Mouse (Mus musculus) gastrocnemius, postnatal 14 days (tissue): ENCODE measurements around the gene Mospd3. TPM values are rescaled to one million over a fixed set of nuclear protein-coding genes. Genes with fewer than 3 reads are reported as not detected.
"Not testable (repeated sequence)": the region's sequence is repeated elsewhere in the genome, so short reads cannot be mapped to it uniquely, and the experiment has no call there.

Source experiments
- DNase-seq: peaks from one replicate; pipeline ENCODE4 v3.0.0; 2021; ENCODE audit warnings: mixed read lengths
- intact Hi-C: fragments of 180-260 bp; cut with DNase I; formaldehyde crosslinking; loops from one replicate; pipeline ENCODE4 v1.15.1; 2025; ENCODE audit warnings: low total_unique reads
- total RNA-seq, 2 experiments: library from RNA; stranded (reverse); gene quantifications; 2 replicates each; pipeline ENCODE4 v1.2.3; 2021

The Mospd3 gene
- total RNA-seq, 2 experiments from 2014 or later = 15.3 to 18.1 TPM

GRCm38 (mm10) chr5:137628498-137629305 is 27.8 kb upstream of the Mospd3 start, which contains the start of the genes Fbxo24, Lrch4 and Gm20605:
Fbxo24 (minus strand) TSS chr5:137629002.
Lrch4 (plus strand) TSS chr5:137629121.
Gm20605 (plus strand) TSS chr5:137629175.
- intact Hi-C loops = no loop called here
- peak; percentile 99 for DNase-seq

GRCm38 (mm10) chr5:137627991-137628390 is 27.1 kb upstream of the Mospd3 start:
- intact Hi-C loops = no loop called here

GRCm38 (mm10) chr5:137623937-137624530 is 23.2 kb upstream of the Mospd3 start:
- DNase-seq = no peak

More at GRCm38 (mm10) chr5:137627991-137628390, 27.1 kb upstream of the Mospd3 start:
- no peak for DNase-seq

GRCm38 (mm10) chr5:137615347-137615746 is 14.5 kb upstream of the Mospd3 start:
- DNase-seq = no peak
- intact Hi-C loops = no loop called here

More at GRCm38 (mm10) chr5:137623937-137624530, 23.2 kb upstream of the Mospd3 start:
- intact Hi-C loops = loop anchor here (2.0 kb wide), 1 partner anchor 21 kb away; no protein-coding TSS in a partner anchor

GRCm38 (mm10) chr5:137614921-137615320 is 14.1 kb upstream of the Mospd3 start:
- intact Hi-C loops, DNase-seq: not testable (repeated sequence)

- intact Hi-C loops = no loop called here
- peak; percentile 58 for DNase-seq
These were observed 12.7 kb upstream of the Mospd3 start, which contains the start of gene Pcolce for GRCm38 (mm10) chr5:137613550-137613949. Pcolce (minus strand) TSS chr5:137613784.

GRCm38 (mm10) chr5:137613076-137613475 is 12.2 kb upstream of the Mospd3 start:
- intact Hi-C loops = no loop called here
- no peak for DNase-seq

GRCm38 (mm10) chr5:137611245-137611602 is 10.4 kb upstream of the Mospd3 start:
- intact Hi-C loops = no loop called here
- peak; percentile 89 for DNase-seq

GRCm38 (mm10) chr5:137610548-137611244 is 9.8 kb upstream of the Mospd3 start:
- peak; percentile 92 for DNase-seq
- intact Hi-C loops = no loop called here

- intact Hi-C loops = no loop called here
These were observed 9.2 kb upstream of the Mospd3 start for GRCm38 (mm10) chr5:137610056-137610455.

GRCm38 (mm10) chr5:137609292-137609691 is 8.4 kb upstream of the Mospd3 start:
- DNase-seq = no peak
- intact Hi-C loops = no loop called here

More at GRCm38 (mm10) chr5:137610056-137610455, 9.2 kb upstream of the Mospd3 start:
- no peak for DNase-seq

GRCm38 (mm10) chr5:137608654-137609190 is 7.9 kb upstream of the Mospd3 start:
- intact Hi-C loops = no loop called here
- DNase-seq = no peak

- DNase-seq = no peak
- intact Hi-C loops = no loop called here
These were observed 7.2 kb upstream of the Mospd3 start for GRCm38 (mm10) chr5:137607860-137608653.

GRCm38 (mm10) chr5:137601365-137601729 is 489 bp upstream of the Mospd3 start:
- intact Hi-C loops = no loop called here
- DNase-seq = peak; percentile 55

GRCm38 (mm10) chr5:137600281-137600618 is 608 bp downstream of the Mospd3 start:
- DNase-seq = no peak
- intact Hi-C loops = no loop called here

- DNase-seq = no peak
- intact Hi-C loops = no loop called here
These were observed 1.3 kb downstream of the Mospd3 start for GRCm38 (mm10) chr5:137599600-137599999.

GRCm38 (mm10) chr5:137598100-137598826 is 2.6 kb downstream of the Mospd3 start:
- intact Hi-C loops = no loop called here
- DNase-seq = no peak

GRCm38 (mm10) chr5:137597625-137598024 is 3.2 kb downstream of the Mospd3 start:
- DNase-seq = no peak
- intact Hi-C loops = no loop called here
